ENCODE assay signal across 26 mouse cellular contexts in the genomic region with DNA sequence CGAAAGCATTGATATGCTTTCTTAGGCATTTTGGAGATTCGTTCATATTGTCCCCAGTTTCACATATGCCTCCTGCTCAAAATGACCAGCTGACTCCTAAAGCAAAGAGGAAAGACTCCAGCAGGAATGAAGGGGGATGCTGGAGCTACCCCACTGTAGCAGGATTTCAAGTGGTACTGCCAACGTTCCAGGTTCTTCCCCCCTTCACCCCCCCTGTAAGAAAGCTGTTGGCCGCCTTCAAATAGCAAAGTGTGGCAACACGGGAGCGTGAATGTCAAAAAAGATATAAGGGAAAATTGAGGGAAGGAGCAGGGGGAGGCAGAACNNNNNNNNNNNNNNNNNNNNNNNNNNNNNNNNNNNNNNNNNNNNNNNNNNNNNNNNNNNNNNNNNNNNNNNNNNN.
DNase-seq lines count a peak whose midpoint lies in the region; ATAC-seq and TF ChIP-seq lines count a peak whose summit lies in the region.
"Had no signal": no experiment of that assay in that cellular context is flagged by ENCODE, and none has a peak within 500 bp of the region (broad histone marks: within the 10 kb centered on the region; RNA-seq: fewer than 3 reads in every experiment).

No protein-coding gene starts in this region.

- peaks cover 12% of the 10 kb centered on the region for H3K4me1 ChIP-seq in forebrain, embryonic 13.5 days
- peaks cover 16% of the 10 kb centered on the region for H3K4me1 ChIP-seq in forebrain, embryonic 10.5 days
- no peaks in the 10 kb centered on the region for H3K4me1 ChIP-seq in lung, embryonic 14.5 days (ENCODE audit: insufficient read depth)
- no peaks in the 10 kb centered on the region for H3K4me1 ChIP-seq in lung, adult 2 months (ENCODE audit: control insufficient read depth, insufficient read depth, low read length)
- peaks cover 4% of the 10 kb centered on the region; the same call in 1 of the 2 replicates for H3K4me1 ChIP-seq in olfactory bulb, adult 2 months (ENCODE audit: control insufficient read depth, insufficient read depth, low read length)
- no peaks in the 10 kb centered on the region for H3K4me1 ChIP-seq in thymus, adult 2 months (replicated peaks; ENCODE audit: control insufficient read depth, insufficient read depth, low read length)
- H3K4me1 ChIP-seq in embryonic facial prominence, embryonic 10.5 days = peaks cover 16% of the 10 kb centered on the region
- H3K4me1 ChIP-seq: embryonic facial prominence, embryonic 12.5 days had no signal

- H3K9me3 ChIP-seq in forebrain, embryonic 13.5 days (replicated peaks) = no peaks in the 10 kb centered on the region
- no peaks in the 10 kb centered on the region for H3K9me3 ChIP-seq in forebrain, embryonic 10.5 days
- no peaks in the 10 kb centered on the region for H3K9me3 ChIP-seq in lung, embryonic 14.5 days (ENCODE audit: low read depth, low read length)
- H3K9me3 ChIP-seq in embryonic facial prominence, embryonic 10.5 days = no peaks in the 10 kb centered on the region
- H3K9me3 ChIP-seq: embryonic facial prominence, embryonic 12.5 days; heart, embryonic 15.5 days had no signal

- H3K9ac ChIP-seq in forebrain, embryonic 13.5 days = no peak overlapping the region
- H3K9ac ChIP-seq in lung, embryonic 14.5 days = no peak overlapping the region
- H3K9ac ChIP-seq: embryonic facial prominence, embryonic 12.5 days; heart, embryonic 15.5 days; hindbrain, embryonic 14.5 days had no signal

- no peak for TF ChIP-seq POLR2A in lung, adult 2 months (IDR thresholded peaks at IDR 0.05; ENCODE audit: borderline replicate concordance, extremely low read depth, low read depth, low read length)
- no peak for TF ChIP-seq POLR2A in brain, embryonic 14.5 days (IDR thresholded peaks at IDR 0.05; ENCODE audit: borderline replicate concordance, extremely low read depth, insufficient read depth, insufficient read length, poor library complexity, severe bottlenecking)
- TF ChIP-seq POLR2A in olfactory bulb, adult 2 months (IDR thresholded peaks at IDR 0.05; ENCODE audit: insufficient read depth, low read depth, low read length) = no peak
- TF ChIP-seq POLR2A in thymus, adult 2 months (IDR thresholded peaks at IDR 0.05; ENCODE audit: control insufficient read depth, extremely low read depth, insufficient read depth, low read length, poor library complexity) = no peak

- WGBS in forebrain, embryonic 13.5 days = 34% methylated on average over 6 of the region's 6 CpGs
- WGBS in forebrain, embryonic 10.5 days = 85% methylated on average over 6 of the region's 6 CpGs
- WGBS in lung, embryonic 14.5 days = 50% methylated on average over 5 of the region's 6 CpGs
- 47% methylated on average over 6 of the region's 6 CpGs for WGBS in lung, adult 2 months
- WGBS in olfactory bulb, adult 2 months = 24% methylated on average over 6 of the region's 6 CpGs
- 62% methylated on average over 6 of the region's 6 CpGs for WGBS in thymus, adult 2 months
- 74% methylated on average over 6 of the region's 6 CpGs for whole genome bisulfite sequencing in embryonic facial prominence, embryonic 10.5 days

- no peaks in the 10 kb centered on the region for H3K36me3 ChIP-seq in forebrain, embryonic 13.5 days (ENCODE audit: poor library complexity, severe bottlenecking)
- no peaks in the 10 kb centered on the region for H3K36me3 ChIP-seq in forebrain, embryonic 10.5 days (replicated peaks)
- H3K36me3 ChIP-seq in lung, embryonic 14.5 days (ENCODE audit: insufficient read depth) = no peaks in the 10 kb centered on the region
- H3K36me3 ChIP-seq in thymus, adult 2 months (ENCODE audit: control insufficient read depth, insufficient read depth, low read length) = no peaks in the 10 kb centered on the region
- H3K36me3 ChIP-seq in embryonic facial prominence, embryonic 10.5 days (replicated peaks) = no peaks in the 10 kb centered on the region
- H3K36me3 ChIP-seq: embryonic facial prominence, embryonic 12.5 days; heart, embryonic 15.5 days had no signal

- peak; percentile 62; the same call in 1 of the 2 replicates for ATAC-seq in forebrain, embryonic 13.5 days
- no peak for ATAC-seq in lung, embryonic 14.5 days (ENCODE audit: insufficient read depth)
- ATAC-seq: activated CD4-positive, CD25-positive, alpha-beta regulatory T cell, adult 4 months; CD4-positive, CD25-positive, alpha-beta regulatory T cell, adult 4 months; intestine, embryonic 16.5 days; Patski had no signal

- no peak overlapping the region for H3K4me3 ChIP-seq in forebrain, embryonic 13.5 days
- no peak overlapping the region for H3K4me3 ChIP-seq in forebrain, embryonic 10.5 days
- no peak overlapping the region for H3K4me3 ChIP-seq in lung, embryonic 14.5 days (ENCODE audit: low read depth, low read length)
- H3K4me3 ChIP-seq in lung, adult 2 months (replicated peaks; ENCODE audit: extremely low read depth, low read depth, low read length) = no peak overlapping the region
- H3K4me3 ChIP-seq in olfactory bulb, adult 2 months (ENCODE audit: insufficient read depth, low read depth, low read length) = no peak overlapping the region
- H3K4me3 ChIP-seq in thymus, adult 2 months (ENCODE audit: control insufficient read depth, insufficient read depth, low read length) = no peak overlapping the region
- no peak overlapping the region for H3K4me3 ChIP-seq in embryonic facial prominence, embryonic 10.5 days
- H3K4me3 ChIP-seq: embryonic facial prominence, embryonic 12.5 days; heart, adult 2 months; heart, embryonic 15.5 days had no signal

- H3K4me2 ChIP-seq in forebrain, embryonic 13.5 days = no peak overlapping the region
- no peak overlapping the region for H3K4me2 ChIP-seq in lung, embryonic 14.5 days
- H3K4me2 ChIP-seq: embryonic facial prominence, embryonic 12.5 days; heart, embryonic 11.5 days; heart, embryonic 15.5 days; hindbrain, embryonic 14.5 days had no signal

- no peak for TF ChIP-seq CTCF in lung, embryonic 14.5 days (IDR thresholded peaks at IDR 0.05; ENCODE audit: low read depth)
- no peak for TF ChIP-seq CTCF in lung, adult 2 months (IDR thresholded peaks at IDR 0.05; ENCODE audit: insufficient read depth, low read length)
- no peak for TF ChIP-seq CTCF in brain, embryonic 14.5 days (IDR thresholded peaks at IDR 0.05; ENCODE audit: borderline replicate concordance, extremely low read depth, insufficient read depth, insufficient read length)
- TF ChIP-seq CTCF in olfactory bulb, adult 2 months (IDR thresholded peaks at IDR 0.05; ENCODE audit: insufficient read depth, low read depth, low read length) = no peak
- no peak for TF ChIP-seq CTCF in thymus, adult 2 months (IDR thresholded peaks at IDR 0.05; ENCODE audit: borderline replicate concordance, control insufficient read depth, extremely low read depth, insufficient read depth, low read length, poor library complexity)

- H3K27me3 ChIP-seq in forebrain, embryonic 13.5 days = no peaks in the 10 kb centered on the region
- H3K27me3 ChIP-seq in forebrain, embryonic 10.5 days (ENCODE audit: poor library complexity, severe bottlenecking) = no peaks in the 10 kb centered on the region
- no peaks in the 10 kb centered on the region for H3K27me3 ChIP-seq in lung, embryonic 14.5 days (ENCODE audit: insufficient read depth, low read length)
- H3K27me3 ChIP-seq in thymus, adult 2 months (ENCODE audit: control insufficient read depth, insufficient read depth, low read length) = no peaks in the 10 kb centered on the region
- no peaks in the 10 kb centered on the region for H3K27me3 ChIP-seq in embryonic facial prominence, embryonic 10.5 days (replicated peaks; ENCODE audit: low read depth, poor library complexity, severe bottlenecking)
- H3K27me3 ChIP-seq: embryonic facial prominence, embryonic 12.5 days; Patski had no signal

- DNase-seq in forebrain, embryonic 10.5 days (ENCODE audit: extremely low spot score, low spot score) = no peak
- peak; percentile 3 for DNase-seq in lung, embryonic 14.5 days
- no peak for DNase-seq in lung, adult 2 months
- DNase-seq in brain, embryonic 14.5 days (ENCODE audit: low read depth) = peak; percentile 84
- no peak for DNase-seq in thymus, adult 2 months
- DNase-seq in embryonic facial prominence, embryonic 10.5 days (ENCODE audit: low spot score) = no peak
- DNase-seq: adrenal gland, adult 2 months; adrenal gland, postnatal 25 days; B cell, adult 2 months; cerebellum, adult 11 months; cerebellum, adult 8-10 months; cerebellum, postnatal 14 days; embryo, embryonic 11 days; gastrocnemius, postnatal 36 days; heart, adult 2 months; heart, postnatal 14 days had no signal

- no peak overlapping the region for H3K27ac ChIP-seq in forebrain, embryonic 13.5 days
- H3K27ac ChIP-seq in forebrain, embryonic 10.5 days = no peak overlapping the region
- H3K27ac ChIP-seq in lung, embryonic 14.5 days (ENCODE audit: low read depth) = no peak overlapping the region
- H3K27ac ChIP-seq in olfactory bulb, adult 2 months (ENCODE audit: insufficient read depth, low read depth, low read length) = peak overlapping the region; percentile 12; the same call in 1 of the 2 replicates
- H3K27ac ChIP-seq in thymus, adult 2 months (ENCODE audit: control insufficient read depth, insufficient read depth, low read length) = no peak overlapping the region
- no peak overlapping the region for H3K27ac ChIP-seq in embryonic facial prominence, embryonic 10.5 days (replicated peaks)
- H3K27ac ChIP-seq: embryonic facial prominence, embryonic 12.5 days; heart, adult 2 months; heart, embryonic 15.5 days; hindbrain, embryonic 14.5 days had no signal

Comparison
In these comparisons a context has a peak if more than half of its experiments do, and no peak if none do; other contexts are left out.
1. DNase-seq: peak in lung, embryonic 14.5 days (single experiment) and brain, embryonic 14.5 days (single experiment); none in forebrain, embryonic 10.5 days (single experiment), lung, adult 2 months (single experiment), thymus, adult 2 months (single experiment) and embryonic facial prominence, embryonic 10.5 days (single experiment).